Mouse (Mus musculus): ENCODE measurements around the gene Dnaja4. TPM values are rescaled to one million over a fixed set of nuclear protein-coding genes. Genes with fewer than 3 reads are reported as not detected.

Dnaja4 gene
- polyA plus RNA-seq (2012; ENCODE audit: insufficient read depth, insufficient read length, low replicate concordance, missing spikeins): not detected in 2 replicates

DNA sequence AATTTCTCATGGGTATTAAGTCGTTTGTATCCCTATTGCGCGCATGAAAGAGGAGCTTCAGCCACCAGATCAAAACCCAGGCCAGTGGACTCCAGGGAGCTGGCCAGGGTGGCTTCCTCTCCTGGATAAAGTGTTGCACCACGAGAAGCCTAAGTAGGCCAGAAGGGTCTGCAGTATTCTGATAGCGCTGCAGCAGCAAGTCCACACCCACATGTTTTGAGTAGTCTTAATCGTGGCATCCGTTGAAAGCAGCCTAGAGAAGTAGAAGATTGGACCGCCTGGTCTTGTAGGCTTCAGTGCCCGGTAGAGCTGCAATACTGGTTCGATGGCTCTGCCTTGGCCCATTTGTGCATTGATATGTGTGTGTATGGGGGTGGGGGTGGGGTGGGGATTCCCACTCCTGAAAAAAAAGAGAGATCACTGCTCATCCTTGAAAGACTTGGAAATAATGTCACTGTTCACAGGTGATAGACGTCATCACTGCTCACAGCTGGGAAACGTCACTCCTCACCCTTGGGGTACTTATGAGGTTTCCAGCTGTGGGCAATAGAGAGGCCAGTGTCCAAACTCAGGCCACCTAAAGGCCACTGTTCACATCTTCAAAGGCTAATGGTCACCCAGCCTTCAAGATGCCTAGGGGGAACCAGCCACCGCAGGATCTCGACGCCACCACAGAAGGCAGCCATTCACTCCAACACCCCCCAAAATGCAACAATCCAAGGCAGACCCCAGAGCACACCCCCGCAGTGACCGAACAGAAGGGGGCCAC is at the start of gene Dnaja4:
Gene Dnaja4 (plus strand): TSS at position 556 of the 769 bp plus-strand sequence.
- Histone ChIP-seq H3K4me1 (ENCODE audit: control insufficient read depth, insufficient read depth, low read length) (peaks cover 8% of the 10 kb centered on the region), H3K4me3 (ENCODE audit: insufficient read depth, low read depth, low read length) (peak within 1 kb of the TSS; percentile 90), H3K27ac (ENCODE audit: insufficient read depth, low read depth, low read length) (peak within 1 kb of the TSS; percentile 63)
- TF ChIP-seq CTCF (IDR thresholded peaks at IDR 0.05; ENCODE audit: insufficient read depth, low read depth, low read length) (no peak), POLR2A (IDR thresholded peaks at IDR 0.05; ENCODE audit: insufficient read depth, low read depth, low read length) (no peak)
- WGBS: 60% methylated on average over 17 of the region's 17 CpGs

DNA sequence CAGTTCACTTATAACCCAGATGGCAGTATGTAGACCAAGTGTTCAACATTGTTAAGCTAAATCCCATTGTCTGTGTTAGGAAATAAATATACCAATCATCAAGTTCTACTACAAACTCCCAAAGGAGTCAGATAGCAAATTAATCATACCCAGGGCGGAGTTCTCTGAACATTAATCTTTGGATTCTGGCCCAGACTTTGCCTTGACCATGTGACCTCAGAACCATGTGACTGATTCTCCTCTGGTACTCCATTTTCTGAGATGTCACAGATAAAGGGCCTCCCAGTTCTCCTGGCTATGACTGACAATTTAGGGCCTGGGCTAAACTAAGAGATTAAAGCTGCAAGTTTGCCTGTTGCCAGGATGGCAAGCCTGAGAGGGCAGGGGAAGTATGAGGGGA is 49.3 kb upstream of the Dnaja4 start:
- 100% methylated on average over 1 of the region's 1 CpGs for WGBS
- no peak for TF ChIP-seq CTCF (IDR thresholded peaks at IDR 0.05; ENCODE audit: insufficient read depth, low read depth, low read length)

GRCm38 (mm10) chr9:54652778-54653177 is 45.9 kb upstream of the Dnaja4 start:
- WGBS: 68% methylated on average over 2 of the region's 2 CpGs
- H3K4me1 ChIP-seq (ENCODE audit: control insufficient read depth, insufficient read depth, low read length): no peaks in the 10 kb centered on the region

More for the DNA sequence above, 49.3 kb upstream of the Dnaja4 start:
- no peak overlapping the region for H3K4me3 ChIP-seq (ENCODE audit: insufficient read depth, low read depth, low read length)
- no peak overlapping the region for H3K27ac ChIP-seq (ENCODE audit: insufficient read depth, low read depth, low read length)
- no peaks in the 10 kb centered on the region for H3K4me1 ChIP-seq (ENCODE audit: control insufficient read depth, insufficient read depth, low read length)

GRCm38 (mm10) chr9:54655846-54656245 is 42.8 kb upstream of the Dnaja4 start:
- no peak overlapping the region for H3K4me3 ChIP-seq (ENCODE audit: insufficient read depth, low read depth, low read length)
- TF ChIP-seq POLR2A (IDR thresholded peaks at IDR 0.05; ENCODE audit: insufficient read depth, low read depth, low read length) (no peak), CTCF (IDR thresholded peaks at IDR 0.05; ENCODE audit: insufficient read depth, low read depth, low read length) (no peak)
- 62% methylated on average over 2 of the region's 2 CpGs for WGBS
- H3K27ac ChIP-seq (ENCODE audit: insufficient read depth, low read depth, low read length): no peak overlapping the region
- H3K4me1 ChIP-seq (ENCODE audit: control insufficient read depth, insufficient read depth, low read length): no peaks in the 10 kb centered on the region

More at GRCm38 (mm10) chr9:54652778-54653177, 45.9 kb upstream of the Dnaja4 start:
- Histone ChIP-seq H3K4me3 (ENCODE audit: insufficient read depth, low read depth, low read length) (no peak overlapping the region), H3K27ac (ENCODE audit: insufficient read depth, low read depth, low read length) (no peak overlapping the region)
- TF ChIP-seq CTCF (IDR thresholded peaks at IDR 0.05; ENCODE audit: insufficient read depth, low read depth, low read length) (no peak), POLR2A (IDR thresholded peaks at IDR 0.05; ENCODE audit: insufficient read depth, low read depth, low read length) (no peak)

DNA sequence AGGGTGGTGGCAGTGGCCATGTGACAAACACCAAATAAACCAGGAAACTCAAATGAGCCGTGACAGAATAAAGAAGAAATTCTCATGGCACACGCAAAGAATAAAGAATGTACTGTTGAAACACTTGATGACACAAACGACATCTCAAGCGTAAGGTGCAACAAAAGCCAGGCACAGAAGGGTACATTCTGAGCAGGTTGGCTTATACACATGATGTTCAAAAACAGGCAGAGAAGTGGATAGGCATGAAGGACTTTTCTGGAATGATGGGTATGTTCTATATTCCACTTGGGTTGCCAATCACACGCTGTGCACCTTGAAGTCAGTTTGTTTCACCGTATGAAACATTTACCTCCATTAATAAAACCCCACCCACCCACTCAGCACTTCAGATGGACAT is 42.3 kb upstream of the Dnaja4 start:
- WGBS: 83% methylated on average over 6 of the region's 6 CpGs
- no peak overlapping the region for H3K4me3 ChIP-seq (ENCODE audit: insufficient read depth, low read depth, low read length)
- H3K4me1 ChIP-seq (ENCODE audit: control insufficient read depth, insufficient read depth, low read length): no peaks in the 10 kb centered on the region; the same call in 1 of the 2 replicates
- TF ChIP-seq POLR2A (IDR thresholded peaks at IDR 0.05; ENCODE audit: insufficient read depth, low read depth, low read length) (no peak), CTCF (IDR thresholded peaks at IDR 0.05; ENCODE audit: insufficient read depth, low read depth, low read length) (no peak)
- H3K27ac ChIP-seq (ENCODE audit: insufficient read depth, low read depth, low read length): no peak overlapping the region

GRCm38 (mm10) chr9:54658773-54659172 is 39.9 kb upstream of the Dnaja4 start:
- no peak overlapping the region for H3K27ac ChIP-seq (ENCODE audit: insufficient read depth, low read depth, low read length)
- TF ChIP-seq CTCF (IDR thresholded peaks at IDR 0.05; ENCODE audit: insufficient read depth, low read depth, low read length) (no peak), POLR2A (IDR thresholded peaks at IDR 0.05; ENCODE audit: insufficient read depth, low read depth, low read length) (no peak)
- 79% methylated on average over 6 of the region's 6 CpGs for WGBS
- no peaks in the 10 kb centered on the region; the same call in 1 of the 2 replicates for H3K4me1 ChIP-seq (ENCODE audit: control insufficient read depth, insufficient read depth, low read length)
- no peak overlapping the region for H3K4me3 ChIP-seq (ENCODE audit: insufficient read depth, low read depth, low read length)

- 28% methylated on average over 10 of the region's 10 CpGs for WGBS
- TF ChIP-seq CTCF (IDR thresholded peaks at IDR 0.05; ENCODE audit: insufficient read depth, low read depth, low read length) (no peak), POLR2A (IDR thresholded peaks at IDR 0.05; ENCODE audit: insufficient read depth, low read depth, low read length) (no peak)
- Histone ChIP-seq H3K4me1 (ENCODE audit: control insufficient read depth, insufficient read depth, low read length) (peaks cover 3% of the 10 kb centered on the region), H3K4me3 (ENCODE audit: insufficient read depth, low read depth, low read length) (peak within 1 kb of the TSS; percentile 27), H3K27ac (ENCODE audit: insufficient read depth, low read depth, low read length) (peak within 1 kb of the TSS; percentile 20)
Observed at GRCm38 (mm10) chr9:54661605-54662377, 36.9 kb upstream of the Dnaja4 start, which contains the start of gene Acsbg1. Gene Acsbg1 (minus strand): TSS chr9:54661870.

DNA sequence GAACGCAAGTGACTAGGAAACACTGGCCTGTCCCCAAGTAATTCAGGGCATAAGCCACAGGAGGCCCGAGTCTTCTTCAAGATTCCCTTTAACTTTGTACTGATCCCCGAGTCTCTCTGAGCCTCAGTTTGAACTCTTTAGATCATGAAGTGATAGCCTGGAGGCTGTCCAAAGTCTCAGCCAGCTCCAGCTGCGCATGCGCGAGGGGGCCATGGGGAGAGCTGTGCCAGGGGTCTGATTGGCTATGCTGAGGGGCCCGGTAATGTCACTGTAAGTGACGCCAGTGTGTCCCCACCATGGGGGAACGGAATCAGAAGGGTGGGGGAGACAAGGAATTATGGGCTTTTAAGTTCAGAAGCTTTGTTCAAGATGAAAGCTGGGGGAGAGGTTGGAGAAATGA is 34.3 kb upstream of the Dnaja4 start:
- 47% methylated on average over 9 of the region's 9 CpGs for WGBS
- Histone ChIP-seq H3K4me1 (ENCODE audit: control insufficient read depth, insufficient read depth, low read length) (peaks cover 3% of the 10 kb centered on the region), H3K27ac (ENCODE audit: insufficient read depth, low read depth, low read length) (no peak overlapping the region), H3K4me3 (ENCODE audit: insufficient read depth, low read depth, low read length) (no peak overlapping the region)
- TF ChIP-seq POLR2A (IDR thresholded peaks at IDR 0.05; ENCODE audit: insufficient read depth, low read depth, low read length) (no peak), CTCF (IDR thresholded peaks at IDR 0.05; ENCODE audit: insufficient read depth, low read depth, low read length) (no peak)

GRCm38 (mm10) chr9:54666116-54666515 is 32.6 kb upstream of the Dnaja4 start:
- TF ChIP-seq CTCF (IDR thresholded peaks at IDR 0.05; ENCODE audit: insufficient read depth, low read depth, low read length) (no peak), POLR2A (IDR thresholded peaks at IDR 0.05; ENCODE audit: insufficient read depth, low read depth, low read length) (no peak)
- Histone ChIP-seq H3K27ac (ENCODE audit: insufficient read depth, low read depth, low read length) (no peak overlapping the region), H3K4me1 (ENCODE audit: control insufficient read depth, insufficient read depth, low read length) (peaks cover 3% of the 10 kb centered on the region), H3K4me3 (ENCODE audit: insufficient read depth, low read depth, low read length) (no peak overlapping the region)
- 95% methylated on average over 3 of the region's 3 CpGs for WGBS
